Mouse (Mus musculus): ENCODE measurements around the gene Xirp1. TPM values are rescaled to one million over a fixed set of nuclear protein-coding genes. Genes with fewer than 3 reads are reported as not detected.

Gene Xirp1
- polyA plus RNA-seq, 1 experiment from 2014 or later = 0.13 TPM

DNA sequence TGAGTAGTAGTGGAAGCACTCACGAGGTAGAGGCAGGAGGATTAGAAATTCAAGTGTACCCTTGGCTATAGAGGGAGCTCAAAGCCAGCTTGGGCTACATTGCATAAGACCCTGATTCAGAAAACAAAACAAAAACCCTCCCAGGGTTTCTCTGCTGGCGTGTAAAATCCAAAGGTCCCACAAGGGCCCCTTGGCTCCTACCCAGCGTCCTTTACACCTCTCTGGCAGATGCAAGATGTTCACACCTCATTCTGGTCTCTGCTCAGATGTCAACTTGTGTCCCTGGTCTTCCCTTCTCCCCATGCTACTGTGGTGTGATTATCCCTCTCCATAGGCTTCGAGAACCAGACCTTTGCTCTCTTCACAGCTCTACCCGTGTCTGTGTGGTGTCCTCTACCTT is 22.6 kb downstream of the Xirp1 start:
- H3K4me3 ChIP-seq (ENCODE audit: low read depth, low read length) = no peak overlapping the region
- no peaks in the 10 kb centered on the region for H3K27me3 ChIP-seq (ENCODE audit: insufficient read depth, low read length)
- WGBS (ENCODE audit: insufficient replicate concordance) = 50% methylated on average over 5 of the region's 5 CpGs
- ATAC-seq (peak; percentile 25; the same call in 1 of the 2 replicates), DNase-seq (no peak)
- H3K9ac ChIP-seq (replicated peaks) = no peak overlapping the region
- H3K4me1 ChIP-seq (ENCODE audit: insufficient read depth) = peaks cover 40% of the 10 kb centered on the region
- no peak overlapping the region for H3K4me2 ChIP-seq (ENCODE audit: low read depth, low read length)
- H3K36me3 ChIP-seq (replicated peaks; ENCODE audit: insufficient read depth, low read length) = no peaks in the 10 kb centered on the region
- peak overlapping the region; percentile 89 for H3K27ac ChIP-seq (ENCODE audit: low read depth)
- TF ChIP-seq EP300 (IDR thresholded peaks at IDR 0.05; ENCODE audit: low read depth) (no peak), CTCF (IDR thresholded peaks at IDR 0.05; ENCODE audit: low read depth) (no peak)
- no peaks in the 10 kb centered on the region for H3K9me3 ChIP-seq (ENCODE audit: low read length)

GRCm38 (mm10) chr9:119999636-120000035 is 23.8 kb downstream of the Xirp1 start:
- no peak for ATAC-seq
- Histone ChIP-seq H3K27me3 (ENCODE audit: insufficient read depth, low read length) (no peaks in the 10 kb centered on the region), H3K36me3 (replicated peaks; ENCODE audit: insufficient read depth, low read length) (no peaks in the 10 kb centered on the region), H3K9ac (replicated peaks) (no peak overlapping the region; the same call in 1 of the 2 replicates), H3K4me2 (ENCODE audit: low read depth, low read length) (peak overlapping the region; percentile 38; the same call in 1 of the 2 replicates), H3K4me3 (ENCODE audit: low read depth, low read length) (no peak overlapping the region), H3K27ac (ENCODE audit: low read depth) (peak overlapping the region; percentile 89), H3K9me3 (ENCODE audit: low read length) (no peaks in the 10 kb centered on the region), H3K4me1 (ENCODE audit: insufficient read depth) (peaks cover 40% of the 10 kb centered on the region)
- WGBS (ENCODE audit: insufficient replicate concordance) = 69% methylated on average over 6 of the region's 6 CpGs
- DNase-seq = no peak
- TF ChIP-seq EP300 (IDR thresholded peaks at IDR 0.05; ENCODE audit: low read depth) (no peak), CTCF (IDR thresholded peaks at IDR 0.05; ENCODE audit: low read depth) (no peak)

DNA sequence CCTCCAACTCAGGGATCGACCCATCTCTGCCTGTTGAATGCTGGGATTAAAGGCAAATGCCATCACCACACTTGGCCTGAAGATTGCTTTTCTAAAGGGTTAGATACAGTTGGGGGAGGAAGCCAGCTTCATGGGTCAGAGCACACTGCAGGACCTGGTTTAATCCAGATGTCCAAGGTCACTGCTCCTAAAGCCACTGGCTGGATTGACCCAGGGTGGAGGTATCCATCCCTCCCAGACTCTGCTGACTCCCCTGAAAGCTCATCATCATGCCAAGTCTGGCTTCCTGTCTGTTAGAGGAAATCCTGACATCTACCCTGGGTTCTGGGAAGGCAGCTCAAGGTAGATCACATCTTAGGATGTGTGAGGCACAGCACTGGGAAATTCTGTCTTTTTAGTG is 24.6 kb downstream of the Xirp1 start:
- whole genome bisulfite sequencing (ENCODE audit: insufficient replicate concordance) = 79% methylated on average over 1 of the region's 1 CpGs
- H3K4me3 ChIP-seq (ENCODE audit: low read depth, low read length) = no peak overlapping the region

DNA sequence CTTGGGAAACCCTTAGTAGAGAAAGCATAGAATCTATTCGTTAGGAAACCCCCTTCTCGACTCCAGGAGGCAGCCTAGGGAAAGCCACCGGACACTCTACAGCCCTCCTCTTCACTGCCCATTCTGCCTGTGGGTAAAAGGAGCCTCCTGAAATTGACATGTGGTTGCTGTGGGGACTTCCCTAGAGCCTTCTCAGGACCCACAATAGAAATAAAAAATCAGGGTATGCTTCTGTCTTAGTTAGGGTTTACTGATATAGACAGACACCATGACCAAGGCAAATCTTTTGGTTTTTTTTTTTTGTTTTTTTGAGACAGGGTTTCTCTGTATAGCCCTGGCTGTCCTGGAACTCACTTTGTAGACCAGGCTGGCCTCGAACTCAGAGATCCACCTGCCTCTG is 27.3 kb downstream of the Xirp1 start:
- Histone ChIP-seq H3K9me3 (ENCODE audit: low read length) (no peaks in the 10 kb centered on the region), H3K36me3 (replicated peaks; ENCODE audit: insufficient read depth, low read length) (no peaks in the 10 kb centered on the region), H3K27ac (ENCODE audit: low read depth) (no peak overlapping the region), H3K9ac (replicated peaks) (no peak overlapping the region), H3K4me3 (ENCODE audit: low read depth, low read length) (no peak overlapping the region), H3K4me1 (ENCODE audit: insufficient read depth) (peaks cover 22% of the 10 kb centered on the region), H3K4me2 (ENCODE audit: low read depth, low read length) (no peak overlapping the region), H3K27me3 (ENCODE audit: insufficient read depth, low read length) (no peaks in the 10 kb centered on the region)
- DNase-seq = no peak
- no peak for TF ChIP-seq CTCF (IDR thresholded peaks at IDR 0.05; ENCODE audit: low read depth)
- TF ChIP-seq EP300 (IDR thresholded peaks at IDR 0.05; ENCODE audit: low read depth) = no peak
- WGBS (ENCODE audit: insufficient replicate concordance) = 54% methylated on average over 4 of the region's 4 CpGs
- ATAC-seq = no peak

More for the DNA sequence above, 24.6 kb downstream of the Xirp1 start:
- H3K9me3 ChIP-seq (ENCODE audit: low read length) = no peaks in the 10 kb centered on the region
- TF ChIP-seq EP300 (IDR thresholded peaks at IDR 0.05; ENCODE audit: low read depth) = no peak
- no peak for TF ChIP-seq CTCF (IDR thresholded peaks at IDR 0.05; ENCODE audit: low read depth)
- no peak for DNase-seq
- H3K27ac ChIP-seq (ENCODE audit: low read depth) = no peak overlapping the region
- H3K4me1 ChIP-seq (ENCODE audit: insufficient read depth) = peaks cover 40% of the 10 kb centered on the region
- no peaks in the 10 kb centered on the region for H3K36me3 ChIP-seq (replicated peaks; ENCODE audit: insufficient read depth, low read length)
- no peak for ATAC-seq
- H3K4me2 ChIP-seq (ENCODE audit: low read depth, low read length) = no peak overlapping the region
- no peaks in the 10 kb centered on the region for H3K27me3 ChIP-seq (ENCODE audit: insufficient read depth, low read length)
- H3K9ac ChIP-seq (replicated peaks) = no peak overlapping the region

DNA sequence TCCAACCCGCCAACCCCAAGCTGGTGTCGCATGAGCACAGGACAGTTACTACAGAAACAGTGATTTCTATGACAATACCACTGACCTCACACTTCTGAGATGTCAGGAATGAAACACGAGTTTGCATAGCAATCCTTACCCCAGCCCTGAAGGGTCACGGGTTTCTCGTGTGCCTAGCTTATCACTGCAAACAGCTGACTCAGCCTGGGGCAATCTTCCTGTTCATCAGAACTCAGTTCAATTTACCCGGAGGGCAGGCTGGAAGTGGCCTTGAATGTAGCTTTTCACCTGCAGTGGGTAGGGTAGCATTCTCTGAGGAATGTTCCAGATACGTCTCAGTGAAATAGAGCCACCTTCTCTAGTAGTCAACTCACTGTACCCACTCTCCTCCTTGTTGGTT is 29.2 kb downstream of the Xirp1 start:
- no peak for DNase-seq
- H3K9me3 ChIP-seq (ENCODE audit: low read length) = no peaks in the 10 kb centered on the region
- no peak overlapping the region for H3K4me2 ChIP-seq (ENCODE audit: low read depth, low read length)
- TF ChIP-seq CTCF (IDR thresholded peaks at IDR 0.05; ENCODE audit: low read depth) (no peak), EP300 (IDR thresholded peaks at IDR 0.05; ENCODE audit: low read depth) (no peak)
- no peaks in the 10 kb centered on the region for H3K36me3 ChIP-seq (replicated peaks; ENCODE audit: insufficient read depth, low read length)
- no peak for ATAC-seq
- peaks cover 5% of the 10 kb centered on the region for H3K4me1 ChIP-seq (ENCODE audit: insufficient read depth)
- H3K4me3 ChIP-seq (ENCODE audit: low read depth, low read length) = no peak overlapping the region
- H3K27me3 ChIP-seq (ENCODE audit: insufficient read depth, low read length) = no peaks in the 10 kb centered on the region
- H3K27ac ChIP-seq (ENCODE audit: low read depth) = no peak overlapping the region
- WGBS (ENCODE audit: insufficient replicate concordance) = 40% methylated on average over 7 of the region's 7 CpGs
- no peak overlapping the region for H3K9ac ChIP-seq (replicated peaks)

- H3K36me3 ChIP-seq (replicated peaks; ENCODE audit: insufficient read depth, low read length) = no peaks in the 10 kb centered on the region
These were observed 30.1 kb downstream of the Xirp1 start for GRCm38 (mm10) chr9:119993092-119993844.

More at GRCm38 (mm10) chr9:119993092-119993844, 30.1 kb downstream of the Xirp1 start:
- Histone ChIP-seq H3K9me3 (ENCODE audit: low read length) (no peaks in the 10 kb centered on the region), H3K27me3 (ENCODE audit: insufficient read depth, low read length) (no peaks in the 10 kb centered on the region), H3K4me3 (ENCODE audit: low read depth, low read length) (no peak overlapping the region), H3K9ac (replicated peaks) (no peak overlapping the region), H3K27ac (ENCODE audit: low read depth) (no peak overlapping the region), H3K4me2 (ENCODE audit: low read depth, low read length) (no peak overlapping the region), H3K4me1 (ENCODE audit: insufficient read depth) (no peaks in the 10 kb centered on the region)
- 0 out of 2 replicates have a peak, but pooled peaks have one; percentile 40 for ATAC-seq
- DNase-seq = no peak
- 41% methylated on average over 10 of the region's 10 CpGs for WGBS (ENCODE audit: insufficient replicate concordance)
- TF ChIP-seq CTCF (IDR thresholded peaks at IDR 0.05; ENCODE audit: low read depth) (no peak), EP300 (IDR thresholded peaks at IDR 0.05; ENCODE audit: low read depth) (no peak)
